Mouse (Mus musculus): ENCODE measurements around the gene Zfp704.

- TF ChIP-seq CTCF (IDR thresholded peaks at IDR 0.05; ENCODE audit: insufficient read depth, low read length) (no peak), POLR2A (IDR thresholded peaks at IDR 0.05; ENCODE audit: borderline replicate concordance, extremely low read depth, low read depth, low read length) (no peak)
Observed at GRCm38 (mm10) chr3:9491766-9492283, 118.1 kb downstream of the Zfp704 start.
